ENCODE assay signal across 8 mouse cellular contexts in genomic region chr13:101233843-101234281, GRCm38 (mm10).
DNase-seq lines count a peak whose midpoint lies in the region.

No protein-coding gene starts in this region.

- intact Hi-C loops in heart, postnatal 25 days (cut with DNase I), result no loop called here
- intact Hi-C loops in heart, postnatal 14 days (cut with DNase I), result no loop called here

- DNase-seq in heart, adult 18-20 months, result peak; percentile 22 to 39
- no peak for DNase-seq in heart, postnatal 25 days (ENCODE audit: low spot score)
- DNase-seq in cerebellum, postnatal 36 days, result peak; percentile 74 to 88
- DNase-seq in heart, postnatal 14 days, result peak; percentile 6 to 9
- peak; percentile 16 to 52 for DNase-seq in layer of hippocampus, postnatal 14 days (ENCODE audit: low spot score in 2 of 2)
- DNase-seq in thymus, postnatal 14 days, result no peak
- no peak for DNase-seq in thymus, postnatal 0 days (ENCODE audit: low spot score)
- DNase-seq in right cerebral cortex, adult 18-20 months, result no peak

Comparison
In these comparisons a context has a peak if more than half of its experiments do, and no peak if none do; other contexts are left out.
1. DNase-seq: peak in heart, adult 18-20 months (2 of 2), cerebellum, postnatal 36 days (2 of 2), heart, postnatal 14 days (2 of 2) and layer of hippocampus, postnatal 14 days (2 of 2); none in heart, postnatal 25 days (single experiment), thymus, postnatal 14 days (single experiment), thymus, postnatal 0 days (single experiment) and right cerebral cortex, adult 18-20 months (single experiment).